In the genomic region with DNA sequence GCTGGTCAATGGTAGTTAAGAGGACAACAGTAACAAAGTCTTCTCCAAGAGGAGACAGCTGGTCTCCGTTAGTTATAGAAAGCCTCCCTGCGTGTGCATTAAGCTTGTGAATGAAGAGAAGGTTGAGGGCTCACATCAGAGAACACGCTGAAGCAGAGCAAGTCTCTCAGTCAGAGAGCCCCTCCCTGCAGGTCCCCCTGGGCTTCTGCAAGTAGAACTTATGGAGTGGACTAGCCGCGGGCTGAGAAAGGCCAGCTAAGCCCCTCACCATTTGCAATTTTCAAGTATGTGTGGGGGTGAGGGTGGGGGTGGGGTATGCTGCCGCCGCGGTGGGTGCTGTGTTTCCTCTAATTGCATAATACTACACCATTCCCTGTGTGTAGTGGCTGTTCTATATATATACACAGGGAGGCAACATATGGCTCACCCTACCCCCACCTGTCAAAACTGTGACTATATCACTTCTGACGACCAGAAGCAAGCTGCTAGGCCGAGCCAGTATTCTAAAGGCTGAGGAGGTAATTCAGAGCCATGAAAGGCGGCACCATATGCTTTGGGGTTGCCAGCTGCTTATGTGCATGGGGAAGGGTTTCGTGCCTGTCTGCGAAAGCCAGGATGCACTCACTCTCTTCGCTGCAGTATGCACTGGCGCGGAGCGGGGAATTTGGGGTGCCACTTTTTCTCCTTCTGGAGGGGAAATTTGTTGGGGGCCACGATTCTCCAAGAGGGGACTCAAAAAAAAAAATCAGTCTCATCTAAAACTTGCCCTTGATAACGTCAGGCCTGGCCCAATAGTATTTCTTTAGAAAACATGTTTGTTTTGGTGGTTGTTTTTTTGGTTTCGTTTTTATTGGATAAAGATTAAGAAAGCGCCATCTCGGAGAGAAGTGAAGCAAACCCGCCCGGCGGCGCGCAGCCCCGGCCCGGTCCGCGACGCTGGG, we compare ENCODE assay signal across 8 mouse cellular contexts. TPM values are rescaled to one million over a fixed set of nuclear protein-coding genes. Genes with fewer than 3 reads are reported as not detected.
A peak's percentile ranks its signal among the peaks of the same experiment; 100 is the strongest.
DNase-seq lines count a peak whose midpoint lies in the region; ATAC-seq lines count a peak whose summit lies in the region.

No protein-coding gene starts in this region.

- H3K4me3 ChIP-seq in heart, embryonic 14.5 days (ENCODE audit: control insufficient read depth in 1 of 2, insufficient read depth in 1 of 2, low read depth in 1 of 2, low read length in 2 of 2): peak overlapping the region; percentile 57 to 61
- peak overlapping the region; percentile 62 for H3K4me3 ChIP-seq in midbrain, embryonic 15.5 days

- H3K9me3 ChIP-seq in heart, embryonic 14.5 days (ENCODE audit: control insufficient read depth, low read length): no peaks in the 10 kb centered on the region
- H3K9me3 ChIP-seq in midbrain, embryonic 15.5 days: no peaks in the 10 kb centered on the region

- H3K27me3 ChIP-seq in heart, embryonic 14.5 days (ENCODE audit: control insufficient read depth, insufficient read depth, low read length): peaks cover 60% of the 10 kb centered on the region
- H3K27me3 ChIP-seq in midbrain, embryonic 15.5 days (replicated peaks): peaks cover 23% of the 10 kb centered on the region

- no peak overlapping the region for H3K27ac ChIP-seq in heart, embryonic 14.5 days (replicated peaks in 1 of 2; ENCODE audit: control insufficient read depth in 1 of 2, insufficient read depth in 1 of 2, low read depth in 2 of 2, low read length in 2 of 2)
- H3K27ac ChIP-seq in midbrain, embryonic 15.5 days: peak overlapping the region; percentile 83

- H3K4me2 ChIP-seq in heart, embryonic 14.5 days (ENCODE audit: low read length): peak overlapping the region; percentile 98
- peak overlapping the region; percentile 95 for H3K4me2 ChIP-seq in midbrain, embryonic 15.5 days

- no peaks in the 10 kb centered on the region for H3K36me3 ChIP-seq in heart, embryonic 14.5 days (ENCODE audit: control insufficient read depth, insufficient read depth, low read length)
- no peaks in the 10 kb centered on the region for H3K36me3 ChIP-seq in midbrain, embryonic 15.5 days (replicated peaks)

- ATAC-seq in heart, embryonic 14.5 days (ENCODE audit: insufficient number of reproducible peaks, insufficient read depth, low FRiP score, low read depth): no peak
- ATAC-seq in midbrain, embryonic 15.5 days (replicated peaks): 0 out of 2 replicates have a peak, but pooled peaks have one; percentile 15

- H3K9ac ChIP-seq in heart, embryonic 14.5 days (ENCODE audit: low read length): peak overlapping the region; percentile 50
- H3K9ac ChIP-seq in midbrain, embryonic 15.5 days: peak overlapping the region; percentile 52

- peaks cover 2 to 3% of the 10 kb centered on the region in 2 experiments; a peak in 1 of 4 replicates for H3K4me1 ChIP-seq in heart, embryonic 14.5 days (ENCODE audit: control insufficient read depth in 2 of 2, insufficient read depth in 2 of 2, low read length in 2 of 2)
- peaks cover 20% of the 10 kb centered on the region for H3K4me1 ChIP-seq in midbrain, embryonic 15.5 days

- WGBS in heart, embryonic 14.5 days: 9% methylated on average over 32 of the region's 32 CpGs
- WGBS in midbrain, embryonic 15.5 days: 8% methylated on average over 32 of the region's 32 CpGs

- DNase-seq in heart, adult 9 months (ENCODE audit: low spot score in 2 of 2): no peak
- DNase-seq in cerebellum, adult 9-10 months: peak; percentile 86
- peak; percentile 71 to 81 for DNase-seq in frontal cortex, postnatal 10 days (ENCODE audit: low spot score in 2 of 2)
- peak; percentile 72 for DNase-seq in left cerebral cortex, adult 11 months (ENCODE audit: low spot score)
- no peak for DNase-seq in urinary bladder, adult 18-20 months (ENCODE audit: low spot score in 2 of 2)
- no peak for DNase-seq in kidney, postnatal 36 days

RNA-seq across cellular contexts. Expression of a gene that starts 52.5 kb away (rescaled TPM):
- not detected in 2 replicates for polyA plus RNA-seq in heart, embryonic 14.5 days (2014; fragmentation: Nextera tagmentation; extraction: Ambion mirVana)
- polyA plus RNA-seq in midbrain, embryonic 15.5 days (2015; fragmentation: Nextera tagmentation; extraction: Ambion mirVana): 0.44 and 1.1 TPM in 2 replicates

Comparison
In these comparisons a context has a peak if more than half of its experiments do, and no peak if none do; other contexts are left out.
1. DNase-seq: peak in cerebellum, adult 9-10 months (single experiment), frontal cortex, postnatal 10 days (2 of 2) and left cerebral cortex, adult 11 months (single experiment); none in heart, adult 9 months (0 of 2), urinary bladder, adult 18-20 months (0 of 2) and kidney, postnatal 36 days (0 of 2).